Mouse (Mus musculus): ENCODE data around the gene Hist1h4d. TPM values are rescaled to one million over a fixed set of nuclear protein-coding genes. Genes with fewer than 3 reads are reported as not detected.
"Not testable (repeated sequence)": the region's sequence is repeated elsewhere in the genome, so short reads cannot be mapped to it uniquely, and the experiment has no call there.

Gene Hist1h4d
- total RNA-seq, 2 experiments from 2014 or later = 39.6 to 39.7 TPM

DNA sequence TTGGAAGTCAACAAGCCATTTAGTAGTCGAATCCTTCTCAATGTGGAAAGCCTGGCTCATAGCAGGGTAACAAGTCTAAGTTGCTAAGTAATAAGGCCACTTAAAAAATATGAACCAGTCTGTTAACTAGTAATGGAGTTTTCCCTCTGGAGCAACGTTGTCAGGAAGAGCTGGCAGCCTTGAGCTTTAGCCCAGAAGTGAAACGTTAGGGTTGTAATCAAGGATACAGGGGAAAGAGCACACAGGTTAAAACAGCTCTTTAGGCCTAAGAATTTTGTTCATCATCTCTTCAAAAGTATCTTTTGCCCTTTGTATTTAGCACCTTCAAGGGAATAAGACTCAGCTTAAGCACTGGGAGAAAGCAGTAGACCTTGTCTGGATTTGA lies 30.6 kb upstream of the Hist1h4d start:
- intact Hi-C loops (cut with DNase I) = no loop called here
- DNase-seq = no peak

DNA sequence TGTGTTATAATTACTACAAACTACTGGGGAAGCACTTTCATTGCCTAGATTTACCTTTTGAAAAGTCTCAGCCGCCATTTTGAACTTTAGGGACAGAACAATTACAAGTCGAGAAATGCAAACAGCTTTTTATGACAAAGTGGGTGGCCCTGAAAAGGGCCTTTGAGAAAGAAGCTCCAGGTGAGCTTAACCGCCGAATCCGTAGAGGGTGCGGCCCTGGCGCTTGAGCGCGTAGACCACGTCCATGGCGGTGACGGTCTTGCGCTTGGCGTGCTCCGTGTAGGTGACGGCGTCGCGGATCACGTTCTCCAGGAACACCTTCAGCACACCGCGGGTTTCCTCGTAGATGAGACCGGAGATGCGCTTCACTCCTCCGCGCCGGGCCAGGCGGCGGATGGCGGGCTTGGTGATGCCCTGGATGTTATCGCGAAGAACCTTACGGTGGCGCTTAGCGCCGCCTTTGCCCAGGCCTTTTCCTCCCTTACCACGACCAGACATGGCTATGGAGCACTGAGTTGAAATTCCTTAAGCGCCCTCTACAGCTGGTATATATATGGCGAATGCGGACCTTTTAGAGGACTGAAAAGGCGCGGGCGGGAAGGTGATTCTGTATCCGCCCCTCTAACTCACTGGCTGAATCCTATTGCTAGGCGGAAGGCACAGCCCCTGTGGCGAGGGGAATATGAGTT lies 30.1 kb upstream of the Hist1h4d start, which contains the start of gene Hist1h4f:
Hist1h4f (minus strand) TSS at position 503 of the 689 bp plus-strand sequence.
- intact Hi-C loops (cut with DNase I) = not testable (repeated sequence)
- peak; percentile 38 to 47 for DNase-seq

DNA sequence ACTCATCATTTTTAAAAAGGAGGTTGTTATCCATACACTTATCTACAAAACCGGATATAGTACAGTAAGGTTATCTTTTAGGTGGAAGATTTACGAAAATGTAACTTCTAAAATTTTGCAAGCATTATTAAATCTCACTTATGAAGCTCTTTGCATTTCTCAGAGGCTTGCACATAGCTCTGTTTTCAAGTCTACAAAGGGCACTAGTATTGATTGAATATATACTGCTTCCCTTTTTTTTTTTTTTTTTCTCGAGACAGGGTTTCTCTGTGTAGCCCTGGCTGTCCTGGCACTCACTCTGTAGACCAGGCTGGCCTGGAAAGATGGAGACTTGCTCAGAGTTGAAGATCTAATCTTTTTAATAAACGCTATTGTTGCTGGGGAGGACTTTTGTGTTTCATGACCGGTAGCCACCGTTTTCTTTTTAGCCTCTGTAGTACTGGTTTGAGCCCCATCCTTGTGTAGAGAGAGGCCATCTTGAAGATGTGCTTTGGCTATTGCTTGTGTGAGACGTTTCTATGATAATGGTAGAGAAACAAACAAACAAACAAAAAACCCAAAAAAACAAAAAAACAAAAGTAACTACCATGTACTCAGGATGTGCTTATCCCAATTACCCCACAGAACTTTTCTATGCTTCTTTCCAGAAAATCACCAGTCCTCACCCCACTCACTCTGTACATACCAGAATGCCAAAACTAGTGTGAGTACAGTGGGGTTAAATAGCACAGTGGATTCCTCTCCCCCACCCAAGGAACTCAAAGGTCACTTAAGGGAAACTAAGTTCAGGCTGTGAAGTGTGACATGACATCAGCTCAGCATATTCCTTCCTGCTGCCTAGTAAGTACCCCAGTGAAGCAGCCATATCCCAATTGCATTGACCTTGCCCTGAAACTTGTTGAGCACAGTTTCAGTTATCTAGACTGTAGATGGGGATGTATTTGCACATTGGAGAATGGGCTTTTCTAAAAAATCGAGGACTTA lies 29.2 kb upstream of the Hist1h4d start:
- intact Hi-C loops (cut with DNase I) = no loop called here

DNA sequence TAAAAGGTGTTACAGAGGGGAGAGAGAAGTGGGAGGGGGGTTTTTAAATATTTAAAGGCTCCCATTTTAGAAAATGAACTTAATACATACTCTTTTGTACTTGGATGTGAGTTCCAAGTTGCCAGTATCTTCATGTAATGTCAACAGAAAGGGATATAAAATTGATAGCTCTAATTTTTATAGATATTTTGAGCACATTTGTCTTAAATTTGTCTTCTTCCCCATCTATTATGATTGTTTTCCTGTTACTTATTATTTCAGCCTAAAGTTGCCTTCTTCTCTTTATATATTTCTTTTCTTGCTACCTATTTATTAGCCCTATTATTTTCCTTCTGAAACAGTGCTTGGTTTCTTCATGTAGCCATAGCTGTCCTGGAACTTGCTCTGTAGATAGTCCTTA lies 28.4 kb upstream of the Hist1h4d start, which contains the start of gene Hist1h1d:
Hist1h1d (plus strand) TSS at position 301 of the 400 bp plus-strand sequence.
- DNase-seq = no peak
- intact Hi-C loops (cut with DNase I) = no loop called here

More for the DNA sequence above, 29.2 kb upstream of the Hist1h4d start:
- DNase-seq = no peak

DNA sequence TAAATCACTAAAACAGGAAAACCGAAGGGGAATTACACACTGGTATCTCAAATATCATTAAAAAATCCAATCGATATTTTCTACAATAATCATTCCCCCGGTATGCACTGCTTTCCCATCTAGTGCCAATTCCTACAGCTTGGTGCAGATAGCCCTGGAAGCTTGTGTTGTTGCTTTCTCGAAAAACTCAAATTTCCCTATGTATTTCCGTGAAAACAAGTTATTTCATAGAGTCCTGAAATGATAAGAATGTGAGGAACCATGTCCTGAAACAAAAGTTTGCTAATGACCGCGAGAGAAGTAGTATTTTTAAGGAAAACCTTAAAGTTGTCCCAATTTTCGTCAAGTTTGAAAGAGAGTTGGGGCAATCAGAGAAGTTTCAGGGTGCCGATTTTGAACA lies 27.0 kb upstream of the Hist1h4d start:
- DNase-seq = no peak
- intact Hi-C loops (cut with DNase I) = no loop called here

DNA sequence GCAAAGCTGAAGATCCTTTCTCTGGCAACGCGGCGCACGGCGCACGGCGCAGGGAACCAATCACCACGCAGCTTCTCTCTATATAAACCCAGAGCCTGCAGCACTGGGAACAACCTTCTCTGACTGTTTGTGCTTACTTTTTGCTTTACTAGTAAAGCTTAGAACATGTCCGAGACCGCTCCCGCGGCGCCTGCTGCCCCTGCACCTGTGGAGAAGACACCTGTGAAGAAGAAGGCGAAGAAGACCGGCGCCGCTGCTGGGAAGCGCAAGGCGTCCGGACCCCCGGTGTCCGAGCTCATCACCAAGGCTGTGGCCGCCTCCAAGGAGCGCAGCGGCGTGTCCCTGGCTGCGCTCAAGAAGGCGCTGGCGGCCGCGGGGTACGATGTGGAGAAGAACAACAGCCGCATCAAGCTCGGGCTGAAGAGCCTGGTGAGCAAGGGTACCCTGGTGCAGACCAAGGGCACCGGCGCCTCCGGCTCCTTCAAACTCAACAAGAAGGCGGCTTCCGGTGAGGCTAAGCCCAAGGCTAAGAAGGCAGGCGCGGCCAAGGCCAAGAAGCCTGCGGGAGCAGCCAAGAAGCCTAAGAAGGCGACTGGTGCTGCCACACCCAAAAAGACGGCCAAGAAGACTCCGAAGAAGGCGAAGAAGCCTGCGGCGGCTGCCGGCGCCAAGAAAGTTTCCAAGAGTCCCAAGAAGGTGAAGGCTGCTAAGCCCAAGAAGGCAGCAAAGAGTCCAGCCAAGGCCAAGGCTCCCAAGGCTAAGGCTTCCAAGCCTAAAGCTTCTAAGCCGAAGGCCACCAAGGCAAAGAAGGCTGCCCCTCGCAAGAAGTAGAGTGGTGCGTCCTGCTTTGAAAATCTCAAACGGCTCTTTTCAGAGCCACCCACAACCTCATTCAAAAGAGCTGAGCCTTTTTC lies 26.2 kb upstream of the Hist1h4d start:
- intact Hi-C loops (cut with DNase I) = no loop called here
- peak in 1 of 2 experiments; percentile 45 for DNase-seq

DNA sequence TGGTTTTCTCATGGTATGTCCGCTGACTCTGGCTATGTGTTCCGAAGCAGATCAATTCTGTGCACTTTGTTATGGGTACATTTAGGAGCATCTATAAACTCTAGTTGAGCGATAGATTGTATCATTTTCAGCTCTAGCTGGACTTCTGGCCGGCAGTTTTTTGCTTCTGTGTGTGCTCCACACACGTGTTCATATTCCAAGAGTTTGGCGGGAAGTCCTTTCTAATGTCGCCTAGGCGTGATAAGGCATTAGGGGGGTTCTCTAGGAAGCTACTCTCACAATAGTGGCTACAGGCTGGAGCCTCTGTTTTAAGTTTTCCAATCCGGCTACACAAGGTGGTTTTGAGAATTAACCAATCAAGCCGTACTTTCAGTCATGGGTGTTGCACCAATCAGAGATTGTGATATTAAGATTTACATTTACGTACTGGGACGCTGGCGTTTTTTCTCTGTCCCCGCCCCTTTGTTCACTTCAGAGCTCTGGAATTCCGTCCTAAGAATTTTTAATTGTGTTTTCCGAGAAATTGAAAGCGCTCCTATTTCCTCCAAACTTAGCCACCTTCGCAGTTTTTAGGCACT lies 25.5 kb upstream of the Hist1h4d start:
- DNase-seq = peak in 1 of 2 experiments; percentile 26
- intact Hi-C loops (cut with DNase I) = no loop called here

DNA sequence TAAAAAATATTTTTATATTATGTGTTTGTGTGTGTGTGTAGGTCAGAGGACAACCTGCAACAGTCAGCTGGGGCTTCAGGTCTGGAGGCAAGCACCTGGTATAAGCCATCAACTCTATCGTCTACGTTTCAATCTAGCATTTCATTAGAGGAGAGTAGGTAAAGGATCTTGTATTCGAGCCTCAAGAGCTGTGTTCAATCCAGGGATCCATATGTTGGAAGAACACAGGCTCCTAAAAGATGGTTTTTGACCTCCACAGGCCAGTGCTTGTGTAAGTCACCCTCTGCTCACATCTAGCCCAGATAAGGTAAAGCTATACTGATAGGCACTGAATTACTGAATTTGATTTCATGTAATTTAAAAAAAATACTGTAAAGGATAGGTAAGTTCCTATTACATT lies 24.5 kb upstream of the Hist1h4d start:
- no peak for DNase-seq
- intact Hi-C loops (cut with DNase I) = no loop called here

DNA sequence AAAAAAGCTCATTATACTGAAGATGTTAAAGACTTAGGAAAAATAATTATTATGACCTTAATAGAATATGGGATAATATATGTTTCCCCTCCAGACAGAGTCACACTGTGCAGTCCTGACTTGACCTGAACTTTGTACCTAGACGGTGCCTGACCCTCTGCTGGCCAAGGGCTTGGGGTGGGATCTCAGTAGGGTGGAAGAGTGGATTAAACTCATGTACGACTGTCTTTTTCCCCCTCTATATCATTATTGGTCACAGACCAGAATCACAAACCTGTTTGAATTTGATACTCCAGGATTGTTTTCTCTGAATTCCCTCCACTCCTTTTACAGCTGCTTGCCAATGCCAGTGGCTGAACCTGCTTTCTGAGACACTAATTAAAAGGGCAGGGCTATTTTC lies 20.7 kb upstream of the Hist1h4d start:
- DNase-seq; intact Hi-C loops (cut with DNase I): not testable (repeated sequence)

DNA sequence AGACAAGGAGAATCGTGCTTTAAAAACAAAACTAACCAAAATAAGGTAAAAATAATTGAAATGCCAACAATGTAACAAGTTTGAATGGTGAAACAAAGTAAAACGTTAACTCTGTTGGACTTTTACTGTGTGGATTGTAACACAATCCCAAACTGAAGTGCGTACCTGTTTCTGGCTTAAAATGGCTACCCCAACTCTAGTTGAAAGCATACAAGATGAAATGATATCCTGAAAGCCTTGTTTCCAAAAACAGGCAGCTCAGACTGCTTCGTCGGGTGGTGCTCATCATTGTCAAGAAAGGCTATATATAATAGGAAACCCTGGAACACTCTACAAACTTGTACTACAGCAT lies 19.9 kb upstream of the Hist1h4d start:
- DNase-seq; intact Hi-C loops (cut with DNase I): not testable (repeated sequence)

DNA sequence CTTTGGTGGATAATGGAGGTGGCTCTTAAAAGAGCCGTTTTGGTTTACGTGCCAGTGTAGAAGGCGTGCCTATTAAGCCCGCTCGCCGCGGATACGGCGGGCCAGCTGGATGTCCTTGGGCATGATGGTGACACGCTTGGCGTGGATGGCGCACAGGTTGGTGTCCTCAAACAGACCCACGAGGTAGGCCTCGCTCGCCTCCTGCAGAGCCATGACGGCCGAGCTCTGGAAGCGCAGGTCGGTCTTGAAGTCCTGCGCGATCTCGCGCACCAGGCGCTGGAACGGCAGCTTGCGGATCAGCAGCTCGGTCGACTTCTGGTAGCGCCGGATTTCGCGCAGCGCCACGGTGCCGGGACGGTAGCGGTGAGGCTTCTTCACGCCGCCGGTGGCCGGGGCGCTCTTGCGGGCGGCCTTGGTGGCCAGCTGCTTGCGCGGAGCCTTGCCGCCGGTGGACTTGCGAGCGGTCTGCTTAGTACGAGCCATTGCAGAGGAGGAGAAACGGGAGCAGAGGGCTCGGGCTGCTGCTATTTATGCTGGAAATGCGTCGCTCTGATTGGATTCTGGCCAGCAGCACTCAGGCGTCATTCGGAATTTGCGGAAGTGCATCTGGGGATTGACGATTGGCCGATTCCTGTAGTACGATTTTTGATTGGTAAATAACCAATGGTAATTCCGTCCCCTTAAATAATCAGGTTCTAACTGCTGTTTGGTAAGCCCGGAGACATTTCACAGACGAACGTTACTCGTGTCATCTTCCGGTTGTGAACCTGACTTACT lies 19.3 kb upstream of the Hist1h4d start, which contains the start of gene Hist1h3e:
Hist1h3e (minus strand) TSS at position 487 of the 777 bp plus-strand sequence.
- intact Hi-C loops (cut with DNase I) = not testable (repeated sequence)
- DNase-seq = peak; percentile 83 to 88

DNA sequence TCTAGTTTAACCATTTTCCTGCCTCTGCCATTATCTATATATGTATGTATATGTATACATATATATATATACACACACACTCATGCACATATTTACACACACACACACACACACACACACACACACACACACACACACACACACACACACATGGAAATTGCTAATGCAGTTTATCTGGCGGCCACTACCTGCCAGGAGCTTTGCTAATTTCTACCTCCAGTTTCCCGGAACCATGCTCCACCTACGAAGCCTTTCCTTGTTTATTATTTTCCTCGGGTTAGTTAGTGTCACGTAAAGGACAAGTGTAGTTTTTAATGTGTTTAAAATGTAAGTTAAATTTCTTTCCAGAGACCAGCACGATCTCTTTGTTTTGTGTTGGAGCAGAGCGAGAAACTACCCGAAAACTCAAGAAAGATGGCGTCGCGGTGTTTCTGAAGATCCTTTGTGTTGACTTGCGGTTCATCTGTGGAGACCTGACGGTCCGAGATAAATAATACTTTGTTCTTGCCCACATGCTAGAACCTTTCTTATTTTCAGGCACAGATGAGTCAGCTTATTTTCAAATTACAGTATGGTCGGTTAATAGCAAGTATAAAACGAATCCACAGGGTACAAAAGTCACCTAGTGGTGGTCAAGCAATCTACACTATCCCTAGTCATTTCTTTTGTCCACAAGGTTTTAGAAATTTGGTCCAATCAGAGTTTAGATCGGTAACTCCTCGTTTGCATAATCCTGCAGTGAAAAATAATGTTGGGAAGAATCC lies 18.5 kb upstream of the Hist1h4d start:
- intact Hi-C loops (cut with DNase I) = no loop called here
- DNase-seq = no peak

DNA sequence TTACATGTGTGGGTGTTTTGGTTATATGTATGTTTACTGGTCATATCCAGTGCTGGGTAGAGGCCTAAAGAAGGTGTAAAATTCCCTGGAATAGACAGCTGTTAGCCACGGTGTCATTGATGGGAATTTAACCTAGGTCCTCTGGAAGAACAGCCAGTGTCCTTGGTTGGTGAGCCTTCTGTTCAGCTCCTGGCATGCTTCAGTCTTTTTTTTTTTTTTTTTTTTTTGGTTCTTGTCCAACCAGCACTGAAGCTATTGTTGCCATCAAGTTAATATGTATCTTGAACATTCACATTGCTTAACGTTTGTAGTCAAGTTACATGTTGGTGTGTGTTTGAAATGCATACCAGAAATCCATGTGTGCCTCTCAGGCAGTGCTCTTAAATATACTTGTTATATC lies 16.9 kb upstream of the Hist1h4d start:
- no peak for DNase-seq
- intact Hi-C loops (cut with DNase I) = no loop called here

DNA sequence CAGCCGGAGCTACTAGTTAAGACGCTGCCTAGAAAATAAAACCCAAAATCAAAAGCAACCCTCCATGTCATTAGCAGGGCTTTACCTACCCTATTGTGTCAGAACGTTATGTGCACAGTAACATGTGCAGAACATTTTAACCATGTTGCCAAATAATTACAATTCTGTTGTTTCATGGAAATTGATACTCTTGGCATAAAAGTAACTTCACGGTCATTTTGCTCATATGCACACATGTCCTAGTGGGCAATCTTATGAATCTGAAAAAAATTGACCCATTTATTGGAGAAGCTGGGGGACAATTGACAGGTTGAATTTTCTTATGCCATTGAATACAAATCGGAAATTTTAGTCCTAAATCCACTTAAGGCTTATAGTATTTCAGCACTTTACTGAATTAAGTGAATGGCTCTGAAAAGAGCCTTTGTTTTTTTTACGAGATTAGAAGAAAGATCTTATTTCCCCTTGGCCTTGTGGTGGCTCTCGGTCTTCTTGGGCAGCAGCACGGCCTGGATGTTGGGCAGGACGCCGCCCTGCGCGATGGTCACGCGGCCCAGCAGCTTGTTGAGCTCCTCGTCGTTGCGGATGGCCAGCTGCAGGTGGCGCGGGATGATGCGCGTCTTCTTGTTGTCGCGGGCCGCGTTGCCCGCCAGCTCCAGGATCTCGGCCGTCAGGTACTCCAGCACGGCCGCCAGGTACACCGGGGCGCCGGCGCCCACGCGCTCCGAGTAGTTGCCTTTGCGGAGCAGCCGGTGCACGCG lies 11.0 kb upstream of the Hist1h4d start:
- DNase-seq; intact Hi-C loops (cut with DNase I): not testable (repeated sequence)

DNA sequence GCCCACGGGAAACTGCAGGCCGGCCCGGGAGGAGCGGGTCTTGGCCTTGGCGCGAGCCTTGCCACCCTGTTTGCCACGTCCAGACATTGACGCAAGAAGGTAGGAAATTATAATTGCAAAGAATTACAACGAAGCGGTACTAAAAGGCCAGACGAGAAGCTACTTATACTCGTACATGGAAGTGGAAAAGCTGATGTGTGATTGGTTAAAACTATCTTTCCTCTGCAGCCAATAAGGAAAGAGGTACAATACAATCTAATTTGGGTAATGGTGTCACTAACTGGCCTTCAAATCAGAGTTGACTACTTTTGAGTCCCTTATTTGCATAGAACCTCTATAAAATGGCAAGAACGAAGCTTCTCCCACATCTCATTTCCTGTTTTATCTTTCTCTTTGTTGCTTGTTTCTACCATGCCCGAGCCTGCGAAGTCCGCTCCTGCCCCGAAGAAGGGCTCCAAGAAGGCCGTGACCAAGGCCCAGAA lies 10.3 kb upstream of the Hist1h4d start, which contains the start of the genes Hist1h2ae and Hist1h2bg:
Hist1h2ae (minus strand) TSS at position 199 of the 482 bp plus-strand sequence.
Hist1h2bg (plus strand) TSS at position 375 of the 482 bp plus-strand sequence.
- DNase-seq = peak in 1 of 2 experiments; percentile 47
- intact Hi-C loops (cut with DNase I) = no loop called here

DNA sequence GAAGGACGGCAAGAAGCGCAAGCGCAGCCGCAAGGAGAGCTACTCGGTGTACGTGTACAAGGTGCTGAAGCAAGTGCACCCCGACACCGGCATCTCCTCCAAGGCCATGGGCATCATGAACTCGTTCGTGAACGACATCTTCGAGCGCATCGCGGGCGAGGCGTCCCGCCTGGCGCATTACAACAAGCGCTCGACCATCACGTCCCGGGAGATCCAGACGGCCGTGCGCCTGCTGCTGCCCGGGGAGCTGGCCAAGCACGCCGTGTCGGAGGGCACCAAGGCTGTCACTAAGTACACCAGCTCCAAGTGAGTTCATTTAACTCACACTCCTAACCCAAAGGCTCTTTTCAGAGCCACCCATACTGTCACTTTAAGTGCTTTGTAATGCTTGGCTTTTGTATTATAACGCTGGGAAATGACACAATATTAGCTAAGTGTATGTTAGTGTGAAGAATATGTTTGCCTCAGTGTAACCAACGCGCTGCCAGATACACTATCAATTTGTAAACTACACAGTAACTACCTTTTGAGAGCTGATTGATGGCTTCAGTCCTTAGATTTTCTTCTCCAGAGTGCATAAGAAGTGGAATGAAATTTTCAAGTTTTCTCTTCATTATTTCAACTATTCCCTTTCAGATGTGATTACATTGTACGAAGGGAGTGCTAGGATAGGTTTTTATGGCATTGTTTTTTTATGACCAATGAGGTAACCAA lies 9.7 kb upstream of the Hist1h4d start:
- intact Hi-C loops (cut with DNase I); DNase-seq: not testable (repeated sequence)

Measured in gastrocnemius, postnatal 36 days (tissue).